Mouse (Mus musculus): Measurements from ENCODE around the gene Olfr221. TPM values are rescaled to one million over a fixed set of nuclear protein-coding genes. Genes with fewer than 3 reads are reported as not detected.
"Not testable (repeated sequence)": the region's sequence is repeated elsewhere in the genome, so short reads cannot be mapped to it uniquely, and the experiment has no call there.

The Olfr221 gene
- polyA plus RNA-seq (2012; ENCODE audit: insufficient read depth, low replicate concordance): not detected in 2 replicates

GRCm38 (mm10) chr14:52042359-52042758 is at the start of gene Olfr221:
Olfr221 (minus strand) TSS chr14:52042459.
- Histone ChIP-seq H3K4me1 (peaks cover 46% of the 10 kb centered on the region), H3K4me3 (replicated peaks) (peak within 1 kb of the TSS; percentile 8)
- H3K36me3 ChIP-seq (replicated peaks; ENCODE audit: low read length); H3K27me3 ChIP-seq (replicated peaks); H3K9me3 ChIP-seq: not testable (repeated sequence)

GRCm38 (mm10) chr14:52083083-52083482 is 40.8 kb upstream of the Olfr221 start:
- H3K9me3 ChIP-seq: no peaks in the 10 kb centered on the region
- H3K4me3 ChIP-seq (replicated peaks): no peak overlapping the region
- peaks cover 5% of the 10 kb centered on the region; the same call in 1 of the 2 replicates for H3K4me1 ChIP-seq
- no peaks in the 10 kb centered on the region for H3K27me3 ChIP-seq (replicated peaks)
- no peak for TF ChIP-seq FLI1 (IDR thresholded peaks at IDR 0.05; ENCODE audit: low read length)
- TF ChIP-seq GATA1 (IDR thresholded peaks at IDR 0.05; ENCODE audit: borderline replicate concordance, low read length): no peak
- peaks cover 91% of the 10 kb centered on the region for H3K36me3 ChIP-seq (replicated peaks; ENCODE audit: low read length)

- peaks cover 21% of the 10 kb centered on the region for H3K4me1 ChIP-seq
Observed at GRCm38 (mm10) chr14:52071599-52072137, 29.4 kb upstream of the Olfr221 start.

DNA sequence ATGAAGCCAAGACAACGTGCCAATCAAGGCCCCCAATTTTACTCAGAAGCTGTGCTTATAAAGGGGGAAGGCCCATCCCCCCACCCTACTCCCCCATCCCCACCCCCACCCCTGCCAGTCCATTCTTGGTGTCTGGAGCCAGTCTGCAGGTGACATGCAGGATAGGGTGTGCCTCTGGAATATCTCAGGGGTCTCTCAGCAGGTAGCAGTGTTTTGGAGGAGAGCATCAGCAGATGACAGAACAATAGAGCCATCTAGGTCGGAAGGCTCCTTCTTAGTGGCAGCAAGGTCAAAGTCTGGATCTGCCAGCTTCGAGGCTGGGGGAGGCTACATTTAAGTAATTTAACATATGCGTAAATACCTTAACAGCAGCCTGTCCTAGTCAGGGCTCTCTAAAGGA is 23.9 kb upstream of the Olfr221 start:
- H3K4me3 ChIP-seq (replicated peaks): no peak overlapping the region
- peaks cover 4% of the 10 kb centered on the region for H3K36me3 ChIP-seq (replicated peaks; ENCODE audit: low read length)
- peaks cover 14% of the 10 kb centered on the region for H3K4me1 ChIP-seq
- H3K27me3 ChIP-seq (replicated peaks): peaks cover 8% of the 10 kb centered on the region
- H3K9me3 ChIP-seq: no peaks in the 10 kb centered on the region
- TF ChIP-seq GATA1 (IDR thresholded peaks at IDR 0.05; ENCODE audit: borderline replicate concordance, low read length) (no peak), FLI1 (IDR thresholded peaks at IDR 0.05; ENCODE audit: low read length) (no peak)

More at GRCm38 (mm10) chr14:52071599-52072137, 29.4 kb upstream of the Olfr221 start:
- Histone ChIP-seq H3K27me3 (replicated peaks) (no peaks in the 10 kb centered on the region), H3K9me3 (no peaks in the 10 kb centered on the region), H3K4me3 (replicated peaks) (no peak overlapping the region), H3K36me3 (replicated peaks; ENCODE audit: low read length) (peaks cover 56% of the 10 kb centered on the region)
- no peak for TF ChIP-seq GATA1 (IDR thresholded peaks at IDR 0.05; ENCODE audit: borderline replicate concordance, low read length)
- no peak for TF ChIP-seq FLI1 (IDR thresholded peaks at IDR 0.05; ENCODE audit: low read length)

DNA sequence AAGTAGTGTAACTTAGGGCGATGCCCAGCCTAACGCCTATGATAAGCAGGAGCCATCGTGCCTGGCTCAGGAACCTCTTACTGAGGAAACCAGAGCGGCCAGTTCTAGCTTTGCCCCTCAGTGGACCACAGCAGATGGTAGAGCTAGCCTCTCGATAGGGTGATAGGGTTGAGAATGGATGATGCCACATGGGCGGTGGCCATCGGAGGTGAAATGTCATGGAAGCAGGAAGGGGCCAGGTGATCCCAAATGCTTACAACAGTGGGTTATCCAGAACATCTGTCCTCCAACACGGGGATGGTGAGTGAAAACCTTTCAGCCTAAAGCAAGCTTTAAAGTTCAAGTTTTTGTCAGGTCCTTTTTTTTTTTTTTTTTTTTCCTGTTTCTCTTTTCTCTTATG is 19.5 kb upstream of the Olfr221 start:
- no peaks in the 10 kb centered on the region for H3K36me3 ChIP-seq (replicated peaks; ENCODE audit: low read length)
- peaks cover 8% of the 10 kb centered on the region for H3K27me3 ChIP-seq (replicated peaks)
- no peaks in the 10 kb centered on the region for H3K4me1 ChIP-seq
- no peaks in the 10 kb centered on the region for H3K9me3 ChIP-seq
- H3K4me3 ChIP-seq (replicated peaks): no peak overlapping the region
- TF ChIP-seq GATA1 (IDR thresholded peaks at IDR 0.05; ENCODE audit: borderline replicate concordance, low read length) (no peak), FLI1 (IDR thresholded peaks at IDR 0.05; ENCODE audit: low read length) (no peak)

- Histone ChIP-seq H3K27me3 (replicated peaks) (peaks cover 8% of the 10 kb centered on the region), H3K4me3 (replicated peaks) (no peak overlapping the region), H3K36me3 (replicated peaks; ENCODE audit: low read length) (no peaks in the 10 kb centered on the region), H3K9me3 (no peaks in the 10 kb centered on the region), H3K4me1 (no peaks in the 10 kb centered on the region)
- no peak for TF ChIP-seq FLI1 (IDR thresholded peaks at IDR 0.05; ENCODE audit: low read length)
Observed at GRCm38 (mm10) chr14:52060800-52061199, 18.5 kb upstream of the Olfr221 start.

- no peak for TF ChIP-seq GATA1 (IDR thresholded peaks at IDR 0.05; ENCODE audit: borderline replicate concordance, low read length)
- TF ChIP-seq FLI1 (IDR thresholded peaks at IDR 0.05; ENCODE audit: low read length): no peak
- H3K4me1 ChIP-seq: no peaks in the 10 kb centered on the region
- H3K27me3 ChIP-seq (replicated peaks): peaks cover 8% of the 10 kb centered on the region
- no peaks in the 10 kb centered on the region for H3K9me3 ChIP-seq
- no peaks in the 10 kb centered on the region for H3K36me3 ChIP-seq (replicated peaks; ENCODE audit: low read length)
- no peak overlapping the region for H3K4me3 ChIP-seq (replicated peaks)
Observed at GRCm38 (mm10) chr14:52059982-52060381, 17.7 kb upstream of the Olfr221 start.

DNA sequence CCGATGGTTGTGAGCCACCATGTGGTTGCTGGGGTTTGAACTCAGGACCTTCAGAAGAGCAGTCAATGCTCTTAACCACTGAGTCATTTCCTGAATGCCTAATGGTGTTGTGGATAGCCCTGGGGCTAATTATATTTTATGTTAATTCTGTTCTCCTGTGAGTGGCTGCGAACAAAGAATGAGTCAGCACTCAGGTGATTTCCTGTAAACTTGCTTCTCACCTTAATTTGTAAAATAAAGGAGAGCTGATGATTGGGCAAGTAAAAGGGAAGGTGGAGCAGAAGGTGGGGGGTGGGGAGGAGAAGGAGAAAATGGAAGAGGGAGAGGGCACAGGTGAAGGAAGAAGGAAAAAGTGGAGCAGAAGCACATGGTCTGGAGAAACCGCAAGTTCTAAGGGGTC is 10.5 kb upstream of the Olfr221 start:
- H3K4me3 ChIP-seq (replicated peaks): not testable (repeated sequence)

GRCm38 (mm10) chr14:52045966-52046565 is 3.8 kb upstream of the Olfr221 start:
- peaks cover 1% of the 10 kb centered on the region for H3K27me3 ChIP-seq (replicated peaks)
- peaks cover 50% of the 10 kb centered on the region for H3K4me1 ChIP-seq
- no peaks in the 10 kb centered on the region for H3K9me3 ChIP-seq
- H3K4me3 ChIP-seq (replicated peaks): no peak overlapping the region
- TF ChIP-seq GATA1 (IDR thresholded peaks at IDR 0.05; ENCODE audit: borderline replicate concordance, low read length) (no peak), FLI1 (IDR thresholded peaks at IDR 0.05; ENCODE audit: low read length) (no peak)
- no peaks in the 10 kb centered on the region for H3K36me3 ChIP-seq (replicated peaks; ENCODE audit: low read length)

More for the DNA sequence above, 10.5 kb upstream of the Olfr221 start:
- H3K4me1 ChIP-seq: peaks cover 11% of the 10 kb centered on the region
- not testable (repeated sequence) for H3K36me3 ChIP-seq (replicated peaks; ENCODE audit: low read length); H3K27me3 ChIP-seq (replicated peaks); H3K9me3 ChIP-seq

- Histone ChIP-seq H3K4me3 (replicated peaks) (peak overlapping the region; percentile 86), H3K27me3 (replicated peaks) (peaks cover 1% of the 10 kb centered on the region), H3K9me3 (no peaks in the 10 kb centered on the region), H3K4me1 (peaks cover 46% of the 10 kb centered on the region), H3K36me3 (replicated peaks; ENCODE audit: low read length) (no peaks in the 10 kb centered on the region)
- TF ChIP-seq GATA1 (IDR thresholded peaks at IDR 0.05; ENCODE audit: borderline replicate concordance, low read length) (peak; percentile 74; the same call in 1 of the 3 replicates), FLI1 (IDR thresholded peaks at IDR 0.05; ENCODE audit: low read length) (no peak)
Observed at GRCm38 (mm10) chr14:52044901-52045678, 2.8 kb upstream of the Olfr221 start.

Data from megakaryocyte, embryonic 14.5 days (primary cell).